Comparison of ENCODE assay signal across 9 mouse cellular contexts in genomic region chr17:8799914-8800420, GRCm38 (mm10).
DNase-seq lines count a peak whose midpoint lies in the region; ATAC-seq and TF ChIP-seq lines count a peak whose summit lies in the region.
"Had no signal": no experiment of that assay in that cellular context is flagged by ENCODE, and none has a peak within 500 bp of the region (broad histone marks: within the 10 kb centered on the region; RNA-seq: fewer than 3 reads in every experiment).

No protein-coding gene starts in this region.

- no peak for ATAC-seq in heart, embryonic 13.5 days (ENCODE audit: extremely low read depth, insufficient number of reproducible peaks, low FRiP score, low TSS enrichment)
- ATAC-seq in embryonic facial prominence, embryonic 15.5 days (ENCODE audit: insufficient number of reproducible peaks, low FRiP score, low TSS enrichment, low read depth) = no peak
- ATAC-seq in kidney, postnatal 0 days (replicated peaks; ENCODE audit: low FRiP score, low read depth) = no peak

- DNase-seq in heart, postnatal 36 days = no peak
- no peak for DNase-seq in kidney, postnatal 0 days (ENCODE audit: low spot score)
- peak; percentile 46 for DNase-seq in retina, embryonic 14.5 days (ENCODE audit: low spot score)
- DNase-seq in urinary bladder, adult 2 months (ENCODE audit: low spot score) = no peak
- DNase-seq in adrenal gland, postnatal 36 days = no peak
- no peak for DNase-seq in T-cell, adult 2 months (ENCODE audit: low spot score)

- H3K4me1 ChIP-seq in heart, embryonic 13.5 days = peaks cover 27% of the 10 kb centered on the region
- H3K4me1 ChIP-seq in embryonic facial prominence, embryonic 15.5 days = peaks cover 36% of the 10 kb centered on the region
- H3K4me1 ChIP-seq in kidney, postnatal 0 days (replicated peaks; ENCODE audit: insufficient read depth, low read length) = peaks cover 17% of the 10 kb centered on the region; the same call in 1 of the 2 replicates

- H3K4me3 ChIP-seq in heart, embryonic 13.5 days = peak overlapping the region; percentile 71
- H3K4me3 ChIP-seq in embryonic facial prominence, embryonic 15.5 days (replicated peaks) = peak overlapping the region; percentile 69
- peak overlapping the region; percentile 75; the same call in 1 of the 2 replicates for H3K4me3 ChIP-seq in kidney, postnatal 0 days (replicated peaks; ENCODE audit: low read depth, low read length)

- no peak overlapping the region for H3K9ac ChIP-seq in heart, embryonic 13.5 days
- no peak overlapping the region for H3K9ac ChIP-seq in embryonic facial prominence, embryonic 15.5 days
- H3K9ac ChIP-seq in kidney, postnatal 0 days (ENCODE audit: low read depth, low read length) = no peak overlapping the region

- intact Hi-C loops in heart, postnatal 36 days (cut with DNase I) = loop anchor here (2.0 to 10.0 kb wide), 2 partner anchors 185 to 515 kb away; partner anchors contain the start of gene Mpc1

- no peak overlapping the region for H3K27ac ChIP-seq in heart, embryonic 13.5 days (replicated peaks)
- no peak overlapping the region for H3K27ac ChIP-seq in embryonic facial prominence, embryonic 15.5 days (replicated peaks)
- H3K27ac ChIP-seq in kidney, postnatal 0 days = no peak overlapping the region
- H3K27ac ChIP-seq: macrophage had no signal

- 2% methylated on average over 15 of the region's 15 CpGs for WGBS in heart, embryonic 13.5 days
- WGBS in embryonic facial prominence, embryonic 15.5 days = 4% methylated on average over 15 of the region's 15 CpGs
- 3% methylated on average over 15 of the region's 15 CpGs for WGBS in kidney, postnatal 0 days

- peaks cover 91% of the 10 kb centered on the region for H3K27me3 ChIP-seq in heart, embryonic 13.5 days (replicated peaks)
- peaks cover 67% of the 10 kb centered on the region for H3K27me3 ChIP-seq in embryonic facial prominence, embryonic 15.5 days
- H3K27me3 ChIP-seq in kidney, postnatal 0 days (ENCODE audit: insufficient read depth, low read length) = peaks cover 39% of the 10 kb centered on the region

- no peaks in the 10 kb centered on the region for H3K9me3 ChIP-seq in heart, embryonic 13.5 days
- H3K9me3 ChIP-seq in embryonic facial prominence, embryonic 15.5 days (replicated peaks) = no peaks in the 10 kb centered on the region
- no peaks in the 10 kb centered on the region for H3K9me3 ChIP-seq in kidney, postnatal 0 days (replicated peaks; ENCODE audit: low read length)

- TF ChIP-seq CTCF in kidney, postnatal 0 days (IDR thresholded peaks at IDR 0.05; ENCODE audit: low read depth) = no peak

- H3K4me2 ChIP-seq in heart, embryonic 13.5 days = peak overlapping the region; percentile 96
- H3K4me2 ChIP-seq in embryonic facial prominence, embryonic 15.5 days (replicated peaks) = peak overlapping the region; percentile 95
- H3K4me2 ChIP-seq in kidney, postnatal 0 days (ENCODE audit: low read length) = peak overlapping the region; percentile 96; the same call in 1 of the 2 replicates

- no peaks in the 10 kb centered on the region for H3K36me3 ChIP-seq in heart, embryonic 13.5 days
- H3K36me3 ChIP-seq in embryonic facial prominence, embryonic 15.5 days = no peaks in the 10 kb centered on the region
- H3K36me3 ChIP-seq in kidney, postnatal 0 days (ENCODE audit: insufficient read depth, low read length) = no peaks in the 10 kb centered on the region
